Mouse (Mus musculus): ENCODE results near the gene Casq2.

Gene Casq2

DNA sequence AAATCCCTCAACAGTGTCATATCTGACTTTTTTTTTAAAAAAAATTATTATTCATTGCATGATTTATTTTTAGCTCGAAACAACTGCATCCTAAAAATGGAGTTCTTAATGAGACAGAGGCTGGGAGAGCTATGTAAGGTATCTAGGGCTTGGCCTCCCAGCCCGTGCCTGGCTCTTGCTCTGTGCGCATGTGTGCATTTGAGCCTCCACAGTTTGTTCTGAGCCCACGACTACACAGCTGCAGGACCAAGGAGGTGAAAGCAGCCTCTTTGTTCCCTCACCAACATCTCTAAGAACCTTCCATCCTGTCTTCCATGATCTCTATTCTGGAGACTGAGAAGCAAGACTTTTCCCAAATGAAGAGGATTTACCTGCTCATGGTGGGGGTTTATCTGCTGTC is at the start of gene Casq2:
Gene Casq2, plus strand, starts transcription at position 133 of the 400 bp plus-strand sequence.
- no peak for DNase-seq (ENCODE audit: low spot score in 2 of 2)

DNA sequence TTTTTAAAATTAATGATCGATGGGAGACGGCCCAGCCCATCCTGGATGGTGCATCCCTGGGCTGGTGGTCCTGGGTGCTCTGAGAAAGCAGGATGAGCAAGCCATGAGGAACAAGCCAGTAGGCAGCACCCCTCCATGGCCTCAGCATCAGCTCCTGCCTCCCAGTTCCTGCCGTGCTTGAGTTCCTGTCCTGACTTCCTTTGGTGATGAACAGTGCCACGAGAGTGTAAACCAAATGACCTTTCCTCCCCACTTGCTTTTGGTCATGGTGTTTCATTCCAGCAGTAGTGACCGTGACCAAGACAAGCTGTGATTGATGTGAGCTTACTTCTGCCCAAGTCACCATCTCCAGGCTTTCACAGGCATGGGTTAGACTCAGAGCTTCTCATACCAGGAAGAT is 48.4 kb upstream of the Casq2 start:
- DNase-seq (ENCODE audit: low spot score in 2 of 2), result no peak

DNA sequence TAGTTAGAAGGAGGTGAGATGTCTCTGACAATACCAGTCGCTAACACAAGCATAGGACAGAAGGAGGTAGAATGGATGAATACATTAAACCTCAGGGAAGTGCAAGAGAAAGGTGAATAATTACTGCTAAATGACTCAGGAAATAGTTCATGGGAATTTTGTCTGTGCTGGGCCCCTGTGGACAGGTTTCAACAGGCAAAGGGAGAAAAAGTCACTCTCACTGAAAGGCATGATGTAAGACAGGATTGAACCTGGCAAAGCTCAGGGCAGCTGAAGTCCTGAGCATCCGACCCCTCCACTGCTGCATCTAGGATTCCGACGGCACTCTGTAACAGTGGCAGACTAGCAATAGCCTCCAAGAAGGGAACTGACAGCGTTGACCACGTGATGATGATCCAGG is 47.6 kb upstream of the Casq2 start:
- no peak for DNase-seq (ENCODE audit: low spot score in 2 of 2)

GRCm38 (mm10) chr3:102041632-102042031 is 44.6 kb upstream of the Casq2 start:
- DNase-seq (ENCODE audit: low spot score in 2 of 2), result no peak

- no peak for DNase-seq (ENCODE audit: low spot score in 2 of 2)
Measured at GRCm38 (mm10) chr3:102045071-102045470, 41.1 kb upstream of the Casq2 start.

DNA sequence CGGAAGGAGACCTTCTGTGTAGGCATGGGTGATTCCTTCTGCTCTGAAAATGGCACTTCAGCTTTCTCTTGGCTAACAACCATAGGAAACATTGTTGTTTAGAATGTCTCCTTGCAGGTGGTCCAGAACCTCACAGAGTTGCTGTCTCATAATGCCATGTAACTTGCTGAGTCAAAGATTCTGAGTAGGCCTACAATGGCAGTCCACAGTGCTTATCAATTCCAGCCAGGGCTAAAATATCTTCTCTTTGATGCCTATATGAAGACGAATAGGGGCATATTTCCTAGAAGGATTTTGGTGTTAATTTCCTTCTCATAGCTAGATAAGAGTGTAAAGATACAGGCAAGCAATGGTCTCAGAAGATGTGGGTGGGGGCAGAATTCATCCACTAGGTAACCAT is 38.7 kb upstream of the Casq2 start:
- DNase-seq (ENCODE audit: low spot score in 2 of 2), result no peak

GRCm38 (mm10) chr3:102049207-102050104 is 36.8 kb upstream of the Casq2 start:
- DNase-seq (ENCODE audit: low spot score in 2 of 2), result no peak

- no peak for DNase-seq (ENCODE audit: low spot score in 2 of 2)
Measured at GRCm38 (mm10) chr3:102052036-102052435, 34.2 kb upstream of the Casq2 start.

DNA sequence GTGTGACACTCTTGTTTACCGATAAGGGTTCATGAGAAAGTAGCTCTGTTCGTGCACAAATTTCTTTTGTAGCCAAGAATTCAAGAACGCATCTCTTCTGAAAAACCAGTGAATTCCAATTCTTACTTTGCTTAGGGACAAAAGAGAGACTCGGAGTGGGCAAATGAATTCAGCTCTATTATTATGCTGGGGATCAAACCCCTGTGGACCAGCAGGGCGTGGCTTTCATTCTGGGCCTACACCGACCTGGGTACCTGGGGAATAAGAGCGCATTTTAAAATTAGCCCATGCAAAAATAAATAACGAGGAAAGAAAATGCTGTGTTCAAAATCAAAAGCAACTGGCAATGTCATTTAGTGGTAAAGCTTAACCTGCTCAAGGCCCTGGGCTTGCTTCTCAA is 32.9 kb upstream of the Casq2 start:
- no peak for DNase-seq (ENCODE audit: low spot score in 2 of 2)

- no peak for DNase-seq (ENCODE audit: low spot score in 2 of 2)
Measured at GRCm38 (mm10) chr3:102055878-102056277, 30.3 kb upstream of the Casq2 start.

DNA sequence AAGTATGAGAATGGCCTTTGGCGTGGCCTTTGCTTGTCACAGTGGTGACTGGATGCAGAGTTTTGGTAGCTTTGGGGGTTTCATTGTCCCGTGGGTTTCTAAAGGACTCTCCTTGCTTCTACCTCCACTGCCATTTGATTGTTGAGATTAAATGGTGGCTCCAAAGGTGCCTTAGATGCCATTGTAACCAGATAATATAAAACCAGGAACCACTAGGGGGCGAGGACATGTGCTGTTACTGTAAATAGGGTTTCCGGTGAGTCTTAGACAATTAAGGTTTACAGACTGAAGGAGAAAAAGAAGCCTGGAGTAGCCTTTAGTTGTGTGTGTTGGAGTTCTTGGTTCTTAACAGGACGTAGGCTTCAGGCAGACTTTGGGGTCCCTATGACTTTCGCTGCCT is 26.1 kb upstream of the Casq2 start:
- no peak for DNase-seq (ENCODE audit: low spot score in 2 of 2)

- peak; percentile 24 to 58 for DNase-seq (ENCODE audit: low spot score in 2 of 2)
Measured at GRCm38 (mm10) chr3:102061923-102062670, 24.1 kb upstream of the Casq2 start.

DNA sequence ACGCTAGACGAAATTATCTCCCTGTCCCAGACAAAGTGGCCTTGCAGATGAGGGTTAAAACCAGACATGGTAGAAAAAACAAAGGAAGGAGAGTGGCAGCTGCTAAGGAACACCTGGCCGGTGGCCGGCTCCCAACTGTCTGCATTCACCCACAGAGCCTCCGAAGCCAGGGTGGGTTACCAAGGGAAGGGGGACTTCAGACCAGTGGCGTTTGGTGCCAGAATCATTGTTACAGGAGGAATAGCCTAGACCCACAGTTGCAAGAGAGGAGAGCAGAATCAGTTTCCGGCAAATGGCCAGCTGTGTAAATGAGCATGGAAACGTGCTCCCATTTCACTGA is 23.6 kb upstream of the Casq2 start:
- DNase-seq (ENCODE audit: low spot score in 2 of 2), result no peak

DNA sequence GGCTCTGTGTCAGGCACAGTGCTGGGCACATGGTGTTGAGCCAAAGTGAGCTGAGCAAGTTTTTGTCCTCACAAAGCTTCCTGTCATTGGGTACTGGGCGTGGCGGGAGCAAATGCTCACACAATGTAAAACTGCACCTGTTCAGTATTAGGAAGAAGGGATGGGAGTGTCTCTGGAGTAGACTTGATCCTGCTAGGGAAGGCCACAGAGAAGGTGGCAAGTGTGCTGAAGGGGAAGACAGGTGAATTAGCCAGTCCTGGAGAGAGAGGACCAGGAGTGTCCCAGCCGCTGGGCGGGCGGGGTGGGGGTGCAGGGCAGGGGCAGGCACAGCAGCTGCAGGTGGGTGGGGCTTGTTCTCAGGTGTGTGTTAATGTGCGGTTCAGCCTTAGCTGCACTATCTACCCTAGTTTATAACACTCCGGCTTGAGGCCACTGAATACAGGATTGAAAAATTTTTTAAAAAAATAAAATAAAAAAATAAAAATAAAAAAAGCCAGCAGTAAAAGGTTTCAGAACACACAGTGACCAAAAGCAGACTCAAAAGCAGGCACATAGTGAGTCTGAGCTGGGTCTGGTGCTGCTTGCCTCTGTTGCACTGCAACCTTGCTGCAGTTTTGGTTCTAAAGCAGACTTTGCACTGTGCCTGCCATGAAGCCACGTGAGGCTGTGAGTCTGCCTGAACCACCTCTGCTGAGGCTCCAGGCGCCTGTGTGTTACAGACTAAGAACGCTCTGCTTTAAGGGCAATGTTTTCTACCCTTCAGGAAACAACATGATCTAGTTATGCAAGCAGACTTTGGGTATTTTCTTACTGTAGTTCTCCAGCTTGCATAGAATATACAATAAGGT is 22.7 kb upstream of the Casq2 start:
- DNase-seq (ENCODE audit: low spot score in 2 of 2), result no peak

DNA sequence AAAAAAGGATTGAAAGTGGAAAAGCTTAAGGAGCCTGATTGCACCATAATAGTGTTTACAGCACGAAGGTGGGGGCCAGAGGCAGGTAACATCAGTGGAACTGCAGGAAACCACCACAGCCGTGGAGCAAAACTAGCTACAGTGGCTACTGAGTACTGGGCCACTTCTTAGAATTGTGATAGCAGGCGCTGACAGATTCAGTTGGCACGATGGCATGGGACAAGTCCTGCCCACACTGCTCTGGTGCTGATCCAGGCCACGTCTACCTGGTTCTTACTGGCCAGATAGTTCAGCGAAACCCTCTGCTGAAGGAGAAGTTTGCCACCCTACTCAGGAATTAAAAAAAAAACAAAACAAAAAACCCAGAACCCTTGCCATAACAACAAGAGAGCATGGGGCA is 21.6 kb upstream of the Casq2 start:
- no peak for DNase-seq (ENCODE audit: low spot score in 2 of 2)

GRCm38 (mm10) chr3:102067306-102067705 is 18.9 kb upstream of the Casq2 start:
- no peak for DNase-seq (ENCODE audit: low spot score in 2 of 2)

DNA sequence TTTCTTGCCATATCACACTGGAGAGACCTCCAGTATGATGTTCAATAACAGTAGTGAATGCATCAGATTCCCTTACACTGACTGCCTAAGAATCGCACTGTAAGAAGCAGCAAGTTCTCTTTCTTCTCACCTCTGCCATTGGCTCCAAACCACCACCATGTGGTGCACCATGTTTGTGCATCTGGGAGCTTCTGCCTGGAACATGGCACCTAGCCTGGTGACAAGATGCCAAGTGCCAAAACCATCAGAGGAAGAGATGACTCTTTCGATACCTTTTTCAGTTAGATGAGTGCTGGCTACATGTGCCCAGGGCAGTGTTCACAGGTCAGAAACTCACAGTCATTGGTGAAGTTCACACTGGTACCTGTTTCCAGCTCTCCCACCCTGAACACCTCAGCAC is 18.4 kb upstream of the Casq2 start:
- DNase-seq (ENCODE audit: low spot score in 2 of 2), result no peak

DNA sequence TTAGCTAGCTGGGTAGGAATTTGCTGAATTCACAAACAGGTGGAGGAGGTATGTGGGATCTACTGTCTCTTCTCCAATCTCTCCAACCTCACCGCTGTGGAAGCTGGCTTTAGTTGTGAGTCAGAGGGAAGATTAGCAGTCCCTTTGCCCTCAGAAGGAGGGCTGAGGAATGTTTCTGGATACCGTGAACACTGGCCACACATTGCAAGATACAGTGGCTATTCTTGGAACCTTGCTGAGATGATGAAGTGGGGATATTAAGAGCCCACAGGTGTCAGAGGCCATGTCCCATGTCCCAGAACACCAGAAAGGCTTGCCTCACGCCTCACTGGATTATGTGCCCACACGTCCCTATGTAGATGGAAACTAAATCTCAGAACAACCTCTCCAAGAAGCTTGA is 17.0 kb upstream of the Casq2 start:
- no peak for DNase-seq (ENCODE audit: low spot score in 2 of 2)

GRCm38 (mm10) chr3:102069686-102070085 is 16.5 kb upstream of the Casq2 start:
- no peak for DNase-seq (ENCODE audit: low spot score in 2 of 2)

DNA sequence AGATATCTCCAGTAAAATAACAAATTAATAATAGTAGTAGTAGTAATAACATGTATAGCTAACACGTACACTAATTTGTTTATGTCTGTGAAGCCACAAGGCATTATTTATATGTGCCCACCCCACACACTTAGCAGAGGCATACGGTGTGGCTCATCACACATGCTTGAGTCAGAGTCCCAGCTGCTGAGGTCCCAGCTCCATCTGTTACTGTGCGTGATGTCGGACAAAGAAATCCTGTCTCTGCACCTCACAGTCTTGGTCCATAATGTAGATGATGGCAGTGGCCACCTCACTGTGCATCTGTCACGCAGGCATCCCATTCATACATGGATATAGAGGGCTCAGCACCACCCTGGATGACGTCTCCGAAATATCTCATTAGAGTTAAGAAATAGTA is 15.9 kb upstream of the Casq2 start:
- no peak for DNase-seq (ENCODE audit: low spot score in 2 of 2)

DNA sequence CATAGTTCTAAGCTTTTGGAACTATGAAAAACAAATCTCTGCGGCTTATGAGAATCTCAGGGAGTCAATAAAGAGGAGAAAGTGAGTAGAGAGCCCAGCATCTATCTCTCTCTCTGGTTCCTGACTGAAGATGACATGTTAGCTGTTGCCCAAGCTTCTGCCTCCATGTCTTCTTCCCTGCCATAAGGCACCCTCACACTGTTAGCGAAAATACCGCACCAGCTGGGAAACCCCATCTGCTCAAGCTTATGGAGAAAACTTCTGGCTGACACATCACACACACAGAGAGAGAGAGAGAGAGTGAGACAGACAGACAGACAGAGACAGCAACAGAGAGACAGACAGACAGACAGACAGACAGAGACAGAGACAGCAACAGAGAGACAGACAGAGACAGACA is 15.2 kb upstream of the Casq2 start:
- no peak for DNase-seq (ENCODE audit: low spot score in 2 of 2)

DNA sequence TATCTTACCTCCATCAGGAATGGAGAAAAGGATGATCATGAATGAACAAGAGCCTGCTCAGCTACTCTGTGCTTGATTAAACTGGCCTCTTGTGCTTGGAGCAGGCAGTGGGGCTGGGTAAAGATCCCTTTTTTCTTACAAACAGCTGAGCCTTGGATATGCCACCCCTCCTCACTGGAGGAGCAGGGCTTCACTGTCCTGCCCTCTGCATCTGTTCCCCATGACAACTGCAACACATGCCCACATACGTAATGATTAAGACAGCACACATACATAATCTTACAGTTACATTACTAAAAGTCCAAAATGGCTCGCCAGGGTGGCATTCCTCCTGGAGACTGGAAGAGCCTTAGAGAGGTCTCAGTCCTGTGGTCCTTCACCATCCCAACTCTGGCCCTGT is 6.8 kb upstream of the Casq2 start:
- DNase-seq (ENCODE audit: low spot score in 2 of 2), result no peak
